ENCODE assay signal across 27 mouse cellular contexts in genomic region chr1:76644895-76645294, GRCm38 (mm10).
"Had no signal": no experiment of that assay in that cellular context is flagged by ENCODE, and none has a peak within 500 bp of the region (broad histone marks: within the 10 kb centered on the region; RNA-seq: fewer than 3 reads in every experiment).

No protein-coding gene starts in this region.

- H3K4me2 ChIP-seq: heart, embryonic 11.5 days; heart, embryonic 13.5 days; heart, embryonic 15.5 days; hindbrain, embryonic 12.5 days; hindbrain, embryonic 14.5 days; intestine, embryonic 15.5 days; limb, embryonic 13.5 days; limb, embryonic 15.5 days; liver, embryonic 12.5 days had no signal

- DNase-seq: gastrocnemius, adult 2 months; gastrocnemius, postnatal 10 days; gastrocnemius, postnatal 25 days; heart, adult 18-20 months; heart, postnatal 14 days; heart, postnatal 4 days; kidney, adult 18-20 months; kidney, adult 8-10 months; kidney, postnatal 10 days; kidney, postnatal 25 days; kidney, postnatal 4 days; left cerebral cortex, postnatal 4 days had no signal

- H3K27me3 ChIP-seq: heart, embryonic 15.5 days; hindbrain, embryonic 12.5 days; intestine, embryonic 15.5 days; limb, embryonic 13.5 days; limb, embryonic 15.5 days; liver, embryonic 12.5 days had no signal

- H3K27ac ChIP-seq: gastrocnemius, adult 2 months; heart, embryonic 13.5 days; heart, embryonic 15.5 days; hindbrain, embryonic 10.5 days; hindbrain, embryonic 12.5 days; hindbrain, embryonic 14.5 days; intestine, embryonic 15.5 days; layer of hippocampus, adult 2 months; left cerebral cortex, adult 2 months; limb, embryonic 13.5 days; limb, embryonic 15.5 days; liver, embryonic 12.5 days had no signal

- H3K36me3 ChIP-seq: heart, embryonic 13.5 days; heart, embryonic 15.5 days; hindbrain, embryonic 10.5 days; hindbrain, embryonic 12.5 days; intestine, embryonic 15.5 days; limb, embryonic 13.5 days; limb, embryonic 15.5 days; liver, embryonic 12.5 days had no signal

- H3K9ac ChIP-seq: heart, embryonic 13.5 days; heart, embryonic 15.5 days; hindbrain, embryonic 12.5 days; hindbrain, embryonic 14.5 days; intestine, embryonic 15.5 days; limb, embryonic 13.5 days; limb, embryonic 15.5 days; liver, embryonic 12.5 days had no signal

- ATAC-seq: hindbrain, embryonic 16.5 days; inflammation-experienced regulatory T-cells, adult 6 months; intestine, embryonic 15.5 days; intestine, postnatal 0 days; liver, embryonic 12.5 days had no signal

- H3K4me1 ChIP-seq: heart, embryonic 15.5 days; hindbrain, embryonic 10.5 days; hindbrain, embryonic 12.5 days; intestine, embryonic 15.5 days; limb, embryonic 13.5 days; limb, embryonic 15.5 days; liver, embryonic 12.5 days had no signal

- H3K4me3 ChIP-seq: gastrocnemius, adult 2 months; heart, embryonic 13.5 days; heart, embryonic 15.5 days; hindbrain, embryonic 10.5 days; hindbrain, embryonic 12.5 days; intestine, embryonic 15.5 days; layer of hippocampus, adult 2 months; left cerebral cortex, adult 2 months; limb, embryonic 13.5 days; limb, embryonic 15.5 days; liver, embryonic 12.5 days had no signal

- H3K9me3 ChIP-seq: heart, embryonic 13.5 days; heart, embryonic 15.5 days; hindbrain, embryonic 10.5 days; hindbrain, embryonic 12.5 days; intestine, embryonic 15.5 days; limb, embryonic 13.5 days; limb, embryonic 15.5 days; liver, embryonic 12.5 days had no signal
